Comparison of ENCODE assay signal across 8 mouse cellular contexts in genomic region chr15:100443126-100443922, GRCm38 (mm10). TPM values are rescaled to one million over a fixed set of nuclear protein-coding genes. Genes with fewer than 3 reads are reported as not detected.
DNase-seq lines count a peak whose midpoint lies in the region; ATAC-seq lines count a peak whose summit lies in the region.

No protein-coding gene starts in this region.

- WGBS in heart, embryonic 14.5 days = under 1% methylated on average over 20 of the region's 31 CpGs
- WGBS in liver, embryonic 11.5 days = 1% methylated on average over 22 of the region's 31 CpGs
- WGBS in stomach, embryonic 15.5 days = 2% methylated on average over 27 of the region's 31 CpGs

- peak overlapping the region; percentile 86 for H3K4me2 ChIP-seq in heart, embryonic 14.5 days (ENCODE audit: low read length)
- H3K4me2 ChIP-seq in liver, embryonic 11.5 days = peak overlapping the region; percentile 68
- H3K4me2 ChIP-seq in stomach, embryonic 15.5 days = peak overlapping the region; percentile 75

- no peaks in the 10 kb centered on the region for H3K4me1 ChIP-seq in brown adipose tissue, adult 24 weeks (ENCODE audit: control insufficient read depth, insufficient read depth, insufficient read length, low read length)
- peaks cover 3 to 11% of the 10 kb centered on the region in 2 experiments; a peak in 3 of 4 replicates for H3K4me1 ChIP-seq in heart, embryonic 14.5 days (ENCODE audit: control insufficient read depth in 2 of 2, insufficient read depth in 2 of 2, low read length in 2 of 2)
- H3K4me1 ChIP-seq in liver, embryonic 11.5 days (replicated peaks; ENCODE audit: control insufficient read depth, insufficient read depth, low read length) = peaks cover 8% of the 10 kb centered on the region; the same call in 1 of the 2 replicates
- H3K4me1 ChIP-seq in stomach, embryonic 15.5 days = peaks cover 8% of the 10 kb centered on the region; the same call in 1 of the 2 replicates

- peak; percentile 96 for DNase-seq in CD4-positive helper T cell, adult 2 months (ENCODE audit: low read depth, low spot score)
- DNase-seq in fibroblast of lung, adult 2 months (ENCODE audit: low read depth) = peak; percentile 80
- DNase-seq in kidney, postnatal 10 days = peak; percentile 92
- peak; percentile 79 for DNase-seq in liver, embryonic 11.5 days (ENCODE audit: low spot score)
- peak; percentile 96 for DNase-seq in naive thymus-derived CD4-positive, alpha-beta T cell, adult 2 months (ENCODE audit: low read depth)

- H3K27ac ChIP-seq in brown adipose tissue, adult 24 weeks (replicated peaks; ENCODE audit: low read depth, low read length) = peak overlapping the region; percentile 88
- H3K27ac ChIP-seq in heart, embryonic 14.5 days (replicated peaks in 1 of 2; ENCODE audit: control insufficient read depth in 1 of 2, insufficient read depth in 1 of 2, low read depth in 2 of 2, low read length in 2 of 2) = peak overlapping the region; percentile 90 to 91
- H3K27ac ChIP-seq in liver, embryonic 11.5 days (ENCODE audit: low read depth, low read length) = peak overlapping the region; percentile 49
- H3K27ac ChIP-seq in stomach, embryonic 15.5 days = peak overlapping the region; percentile 89

- no peaks in the 10 kb centered on the region for H3K36me3 ChIP-seq in heart, embryonic 14.5 days (ENCODE audit: control insufficient read depth, insufficient read depth, low read length)
- no peaks in the 10 kb centered on the region for H3K36me3 ChIP-seq in liver, embryonic 11.5 days (ENCODE audit: control insufficient read depth, insufficient read depth, low read length)
- no peaks in the 10 kb centered on the region for H3K36me3 ChIP-seq in stomach, embryonic 15.5 days

- H3K9ac ChIP-seq in heart, embryonic 14.5 days (ENCODE audit: low read length) = peak overlapping the region; percentile 79
- H3K9ac ChIP-seq in liver, embryonic 11.5 days (ENCODE audit: low read depth, low read length) = peak overlapping the region; percentile 62
- peak overlapping the region; percentile 44; the same call in 1 of the 2 replicates for H3K9ac ChIP-seq in stomach, embryonic 15.5 days

- no peaks in the 10 kb centered on the region for H3K27me3 ChIP-seq in heart, embryonic 14.5 days (ENCODE audit: control insufficient read depth, insufficient read depth, low read length)
- no peaks in the 10 kb centered on the region for H3K27me3 ChIP-seq in liver, embryonic 11.5 days (replicated peaks; ENCODE audit: control insufficient read depth, insufficient read depth, low read length)
- H3K27me3 ChIP-seq in stomach, embryonic 15.5 days (replicated peaks) = no peaks in the 10 kb centered on the region

- ATAC-seq in heart, embryonic 14.5 days (ENCODE audit: insufficient number of reproducible peaks, insufficient read depth, low FRiP score, low read depth) = peak; percentile 95
- peak; percentile 94 for ATAC-seq in liver, embryonic 11.5 days (replicated peaks; ENCODE audit: low FRiP score)
- peak; percentile 97 for ATAC-seq in stomach, embryonic 15.5 days (ENCODE audit: insufficient read depth, low FRiP score, low read depth)

- H3K4me3 ChIP-seq in brown adipose tissue, adult 24 weeks (ENCODE audit: insufficient read depth, low read depth, low read length) = peak overlapping the region; percentile 59
- peak overlapping the region; percentile 44 to 58 for H3K4me3 ChIP-seq in heart, embryonic 14.5 days (ENCODE audit: control insufficient read depth in 1 of 2, insufficient read depth in 1 of 2, low read depth in 1 of 2, low read length in 2 of 2)
- H3K4me3 ChIP-seq in liver, embryonic 11.5 days (ENCODE audit: low read depth, low read length) = peak overlapping the region; percentile 50
- peak overlapping the region; percentile 43 for H3K4me3 ChIP-seq in stomach, embryonic 15.5 days (replicated peaks)

- no peaks in the 10 kb centered on the region for H3K9me3 ChIP-seq in heart, embryonic 14.5 days (ENCODE audit: control insufficient read depth, low read length)
- no peaks in the 10 kb centered on the region for H3K9me3 ChIP-seq in liver, embryonic 11.5 days (ENCODE audit: control insufficient read depth, low read length)
- H3K9me3 ChIP-seq in stomach, embryonic 15.5 days = no peaks in the 10 kb centered on the region

RNA-seq across cellular contexts. Expression of gene Slc11a2, which starts 18.5 kb away (rescaled TPM):
- 14.2 and 24.7 TPM in 2 replicates for polyA plus RNA-seq in brown adipose tissue, adult 24 weeks (2012; ENCODE audit: insufficient read depth, insufficient read length, missing spikeins)
- 12.7 and 14.1 TPM in 2 replicates for polyA plus RNA-seq in heart, embryonic 14.5 days (2014; fragmentation: Nextera tagmentation; extraction: Ambion mirVana)
- polyA plus RNA-seq in liver, embryonic 11.5 days (2014; fragmentation: Nextera tagmentation; extraction: Ambion mirVana) = 51.2 and 55.4 TPM in 2 replicates
- polyA plus RNA-seq in stomach, embryonic 15.5 days (2015; fragmentation: Nextera tagmentation; extraction: Ambion mirVana) = 24.0 and 25.8 TPM in 2 replicates

RNA-seq across cellular contexts. Expression of gene Gm5475, which starts 21.4 kb away (rescaled TPM):
- not detected in 2 replicates for polyA plus RNA-seq in brown adipose tissue, adult 24 weeks (2012; ENCODE audit: insufficient read depth, insufficient read length, missing spikeins)
- polyA plus RNA-seq in heart, embryonic 14.5 days (2014; fragmentation: Nextera tagmentation; extraction: Ambion mirVana) = not detected in 2 replicates
- polyA plus RNA-seq in liver, embryonic 11.5 days (2014; fragmentation: Nextera tagmentation; extraction: Ambion mirVana) = 0.10 TPM in 1 of 2 replicates, not detected in the other
- polyA plus RNA-seq in stomach, embryonic 15.5 days (2015; fragmentation: Nextera tagmentation; extraction: Ambion mirVana) = 0.05 and 0.12 TPM in 2 replicates

RNA-seq across cellular contexts. Expression of gene Letmd1, which starts 25.5 kb away (rescaled TPM):
- 589 and 634 TPM in 2 replicates for polyA plus RNA-seq in brown adipose tissue, adult 24 weeks (2012; ENCODE audit: insufficient read depth, insufficient read length, missing spikeins)
- 12.8 and 13.6 TPM in 2 replicates for polyA plus RNA-seq in heart, embryonic 14.5 days (2014; fragmentation: Nextera tagmentation; extraction: Ambion mirVana)
- 34.2 and 36.0 TPM in 2 replicates for polyA plus RNA-seq in liver, embryonic 11.5 days (2014; fragmentation: Nextera tagmentation; extraction: Ambion mirVana)
- 25.5 and 30.3 TPM in 2 replicates for polyA plus RNA-seq in stomach, embryonic 15.5 days (2015; fragmentation: Nextera tagmentation; extraction: Ambion mirVana)

RNA-seq across cellular contexts. Expression of gene Csrnp2, which starts 52.0 kb away (rescaled TPM):
- polyA plus RNA-seq in brown adipose tissue, adult 24 weeks (2012; ENCODE audit: insufficient read depth, insufficient read length, missing spikeins) = 1.5 and 1.7 TPM in 2 replicates
- polyA plus RNA-seq in heart, embryonic 14.5 days (2014; fragmentation: Nextera tagmentation; extraction: Ambion mirVana) = 7.8 and 8.1 TPM in 2 replicates
- 6.5 and 7.5 TPM in 2 replicates for polyA plus RNA-seq in liver, embryonic 11.5 days (2014; fragmentation: Nextera tagmentation; extraction: Ambion mirVana)
- polyA plus RNA-seq in stomach, embryonic 15.5 days (2015; fragmentation: Nextera tagmentation; extraction: Ambion mirVana) = 9.2 and 9.3 TPM in 2 replicates

Comparison
In these comparisons a context has a peak if more than half of its experiments do, and no peak if none do; other contexts are left out.
1. Peak in every context shown above with its lines: DNase-seq, ATAC-seq, H3K4me3 ChIP-seq and H3K27ac ChIP-seq.
2. RNA of gene Letmd1, which starts 25.5 kb away (polyA plus RNA-seq): 589 to 634 TPM in brown adipose tissue, adult 24 weeks; 34.2 to 36.0 TPM in liver, embryonic 11.5 days, 25.5 to 30.3 TPM in stomach, embryonic 15.5 days and 12.8 to 13.6 TPM in heart, embryonic 14.5 days; every median in the first group is over 10 times any median in the second.